Mouse (Mus musculus) gonadal fat pad, adult 2 months (tissue): ENCODE measurements around the gene Dusp22. TPM values are rescaled to one million over a fixed set of nuclear protein-coding genes. Genes with fewer than 3 reads are reported as not detected.

ENCODE experiments used
- DNase-seq: peaks from one replicate; pipeline ENCODE4 v3.0.0-alpha.2; 2012; ENCODE audit warnings: low read depth
- polyA plus RNA-seq: library from polyadenylated mRNA; depleted of rRNA; stranded (reverse); fragments of >200 nt; gene quantifications from 2 replicates; pipeline ENCODE4 v1.2.3, GENCODE M21; 2012

The Dusp22 gene
- polyA plus RNA-seq, 1 experiment = 21.0 TPM

GRCm38 (mm10) chr13:30715573-30715972 is 55.8 kb downstream of the Dusp22 start:
- no peak for DNase-seq

- no peak for DNase-seq
Observed at GRCm38 (mm10) chr13:30716611-30717010, 56.8 kb downstream of the Dusp22 start.

- no peak for DNase-seq
Observed at GRCm38 (mm10) chr13:30722601-30723000, 62.8 kb downstream of the Dusp22 start.

- no peak for DNase-seq
Observed at GRCm38 (mm10) chr13:30723258-30723657, 63.5 kb downstream of the Dusp22 start.

GRCm38 (mm10) chr13:30723858-30724257 is 64.1 kb downstream of the Dusp22 start:
- DNase-seq = no peak

- DNase-seq = no peak
Observed at GRCm38 (mm10) chr13:30724691-30725271, 65.0 kb downstream of the Dusp22 start.

GRCm38 (mm10) chr13:30726879-30727278 is 67.1 kb downstream of the Dusp22 start:
- no peak for DNase-seq

GRCm38 (mm10) chr13:30728155-30728554 is 68.4 kb downstream of the Dusp22 start:
- no peak for DNase-seq

- no peak for DNase-seq
Observed at GRCm38 (mm10) chr13:30729245-30729644, 69.4 kb downstream of the Dusp22 start.

- DNase-seq = no peak
Observed at GRCm38 (mm10) chr13:30730104-30730793, 70.5 kb downstream of the Dusp22 start.

- DNase-seq = no peak
Observed at GRCm38 (mm10) chr13:30732709-30733445, 73.1 kb downstream of the Dusp22 start.

- DNase-seq = no peak
Observed at GRCm38 (mm10) chr13:30736721-30737120, 76.9 kb downstream of the Dusp22 start.

- no peak for DNase-seq
Observed at GRCm38 (mm10) chr13:30737257-30737656, 77.5 kb downstream of the Dusp22 start.

- no peak for DNase-seq
Observed at GRCm38 (mm10) chr13:30738310-30738840, 78.6 kb downstream of the Dusp22 start.

GRCm38 (mm10) chr13:30741172-30741571 is 81.4 kb downstream of the Dusp22 start:
- no peak for DNase-seq

GRCm38 (mm10) chr13:30742411-30742970 is 82.7 kb downstream of the Dusp22 start:
- DNase-seq = no peak

GRCm38 (mm10) chr13:30745121-30745520 is 85.3 kb downstream of the Dusp22 start:
- no peak for DNase-seq

GRCm38 (mm10) chr13:30747068-30747467 is 87.3 kb downstream of the Dusp22 start:
- DNase-seq = no peak

GRCm38 (mm10) chr13:30747504-30747903 is 87.7 kb downstream of the Dusp22 start:
- DNase-seq = no peak

- no peak for DNase-seq
Observed at GRCm38 (mm10) chr13:30748321-30748720, 88.5 kb downstream of the Dusp22 start.

GRCm38 (mm10) chr13:30749021-30749556 is 89.3 kb downstream of the Dusp22 start, which contains the start of gene Irf4:
TSS of gene Irf4 (plus strand) at chr13:30749226.
- no peak for DNase-seq
